Mouse (Mus musculus) adrenal gland, adult 8-10 months (tissue): ENCODE data around the gene Brat1. TPM values are rescaled to one million over a fixed set of nuclear protein-coding genes. Genes with fewer than 3 reads are reported as not detected.

ENCODE experiments used
- DNase-seq: peaks from one replicate; pipeline ENCODE4 v3.0.0; 2022
- total RNA-seq, 4 experiments: library from RNA; stranded (reverse); gene quantifications; 2 replicates each; pipeline ENCODE4 v1.2.4; 2022

The Brat1 gene
- total RNA-seq, 4 experiments from 2014 or later = 22.0 to 24.8 (median 22.9) TPM

DNA sequence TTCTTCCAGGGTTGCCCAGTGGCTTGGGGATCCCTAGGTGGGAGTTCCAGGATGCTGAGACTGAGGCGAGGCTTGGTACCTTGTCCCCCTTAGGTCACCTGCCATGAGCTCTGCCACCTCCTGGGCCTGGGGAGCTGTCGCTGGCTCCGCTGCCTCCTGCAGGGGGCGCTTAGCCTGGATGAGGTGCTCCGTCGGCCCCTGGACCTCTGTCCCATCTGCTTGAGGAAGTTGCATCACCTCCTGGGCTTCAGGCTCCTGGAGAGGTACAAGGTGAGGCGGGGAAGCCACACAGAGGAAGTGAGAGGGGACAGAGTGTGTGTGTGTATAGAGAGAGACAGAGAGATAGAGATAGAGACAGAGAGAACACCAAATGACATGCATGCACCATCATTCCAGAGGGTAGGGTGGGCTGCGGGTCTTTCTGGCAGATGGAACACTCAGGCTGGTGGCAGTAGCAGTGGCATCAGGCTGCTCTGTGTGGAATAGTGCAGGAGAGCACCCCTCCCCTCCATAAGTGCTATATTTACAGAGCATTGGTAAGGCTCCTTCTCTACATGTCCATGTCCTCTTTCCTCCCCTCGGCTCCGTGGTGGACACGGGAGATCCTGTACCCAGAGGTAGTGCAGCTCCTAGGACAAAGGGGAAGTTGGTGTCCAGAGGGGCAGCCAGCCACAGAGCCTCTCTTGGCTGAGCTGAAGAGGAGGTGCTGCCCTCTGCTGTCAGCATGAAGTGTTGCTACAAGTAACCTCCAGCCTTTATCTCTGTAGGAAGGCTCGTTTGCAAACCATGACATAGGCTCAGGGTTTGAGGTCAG, 44.5 kb downstream of the Brat1 start:
- DNase-seq = no peak

GRCm38 (mm10) chr5:140750925-140751324, 46.1 kb downstream of the Brat1 start:
- no peak for DNase-seq

- DNase-seq = no peak
Measured at GRCm38 (mm10) chr5:140752041-140752440, 47.2 kb downstream of the Brat1 start.

DNA sequence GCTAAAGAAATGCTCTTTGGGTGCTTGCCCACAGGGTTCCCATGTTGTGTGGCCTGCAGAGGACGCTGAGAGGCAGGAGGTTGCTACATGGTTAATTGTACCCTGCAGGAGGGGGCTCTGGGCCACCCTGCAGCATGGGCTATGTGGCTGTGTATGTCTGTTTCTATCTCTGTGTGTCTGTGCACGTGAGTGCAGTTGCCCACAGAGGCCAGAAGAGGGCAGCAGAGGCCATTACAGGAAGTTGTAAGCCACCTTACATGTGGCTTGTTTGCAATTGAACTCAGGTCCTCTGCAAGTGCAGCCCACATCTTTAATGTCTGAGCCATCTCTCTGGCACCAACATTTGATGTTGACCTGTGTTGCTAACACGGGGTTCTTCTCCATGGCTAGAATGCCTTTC, 47.8 kb downstream of the Brat1 start:
- no peak for DNase-seq

DNA sequence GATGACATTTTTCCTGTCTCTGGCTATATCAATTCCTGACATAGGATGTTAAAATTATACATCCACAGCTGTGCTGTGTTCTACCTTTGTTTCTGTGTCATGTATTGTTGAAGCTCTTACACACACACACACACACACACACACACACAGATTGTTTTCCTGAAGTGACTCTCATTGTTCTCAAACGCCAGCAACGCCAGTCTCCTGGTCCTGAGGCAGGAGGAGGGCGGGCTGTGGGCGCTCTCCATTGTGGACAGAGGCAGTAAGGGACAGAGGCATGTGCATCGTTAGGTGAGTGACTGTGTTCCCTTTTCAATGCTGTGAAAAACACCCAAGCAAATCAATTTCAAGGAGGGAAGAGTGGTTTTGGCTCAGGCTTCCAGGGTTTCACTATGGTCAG, 48.4 kb downstream of the Brat1 start:
- DNase-seq = no peak

DNA sequence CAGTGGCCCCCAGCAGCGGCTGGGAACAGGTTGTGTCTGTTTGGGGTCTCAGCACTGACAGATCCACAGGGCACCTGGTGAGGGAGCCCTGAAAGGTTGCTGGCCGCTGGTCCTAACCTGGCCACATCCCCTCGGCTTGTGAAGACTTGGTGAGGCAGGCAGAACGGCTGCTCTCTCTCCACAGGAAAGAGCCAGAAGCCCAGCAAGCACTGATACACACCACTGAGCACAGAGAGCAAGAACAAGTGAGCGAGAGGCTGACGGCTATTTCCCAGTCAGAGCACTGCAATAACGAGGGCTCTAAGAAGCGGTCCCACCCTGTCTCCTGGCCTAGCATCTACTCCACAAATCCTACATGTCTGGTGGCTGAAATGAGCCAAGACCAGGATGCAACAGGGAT, 54.1 kb downstream of the Brat1 start:
- no peak for DNase-seq

- no peak for DNase-seq
Measured at GRCm38 (mm10) chr5:140762540-140762939, 57.7 kb downstream of the Brat1 start.

- DNase-seq = peak; percentile 55
Measured at GRCm38 (mm10) chr5:140764921-140765613, 60.3 kb downstream of the Brat1 start.

DNA sequence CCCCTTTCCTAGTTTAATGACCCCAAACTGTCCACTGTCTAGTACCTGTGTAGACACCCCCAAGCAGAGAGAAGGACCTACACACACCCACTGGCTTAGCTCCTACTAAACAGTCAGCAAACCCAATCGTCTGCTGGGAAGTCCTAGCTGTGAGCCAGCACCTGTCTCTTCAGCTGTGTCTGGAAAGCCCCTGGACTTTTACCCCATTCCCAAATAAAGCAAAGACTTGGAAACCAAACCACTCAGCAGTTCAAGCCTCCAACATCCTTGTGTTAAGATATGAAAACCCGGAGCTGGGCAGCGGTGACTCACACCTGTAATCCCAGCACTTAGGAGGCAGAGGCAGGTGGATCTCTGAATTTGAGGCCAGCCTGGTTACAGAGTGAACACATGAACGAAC, 61.8 kb downstream of the Brat1 start:
- no peak for DNase-seq

- peak; percentile 92 for DNase-seq
Measured at GRCm38 (mm10) chr5:140767704-140768141, 62.9 kb downstream of the Brat1 start.

GRCm38 (mm10) chr5:140768333-140768732, 63.5 kb downstream of the Brat1 start:
- DNase-seq = peak; percentile 58

Other genes starting within 250 kb of the Brat1 start
- 10 to 100 TPM in 2 of 4 experiments, 1 to 10 TPM in 2; 8.7 to 15.1 (median 10.3) TPM for gene Chst12, start 199.5 kb upstream of the Brat1 start, total RNA-seq
- not detected for gene Grifin, start 139.9 kb upstream of the Brat1 start, total RNA-seq
- gene Lfng, start 97.7 kb upstream of the Brat1 start, total RNA-seq = 10 to 100 TPM; 11.6 to 18.9 (median 17.2) TPM
- gene Ttyh3, start 56.0 kb upstream of the Brat1 start, total RNA-seq = 100 to 1,000 TPM in 1 of 4 experiments, 10 to 100 TPM in 3; 49.8 to 100 (median 77.4) TPM
- 10 to 100 TPM; 21.0 to 45.5 (median 36.7) TPM for gene Iqce, start 2.6 kb upstream of the Brat1 start, total RNA-seq
- 1 to 10 TPM in 2 of 4 experiments, under 1 TPM in 2; 0.59 to 1.8 (median 1.2) TPM for gene Amz1, start 19.1 kb downstream of the Brat1 start, total RNA-seq
- gene Gna12, start 125.4 kb downstream of the Brat1 start, total RNA-seq = 100 to 1,000 TPM; 135 to 173 (median 141) TPM